Mouse (Mus musculus): ENCODE results near the gene Nr6a1. TPM values are rescaled to one million over a fixed set of nuclear protein-coding genes. Genes with fewer than 3 reads are reported as not detected.

Gene Nr6a1
- polyA plus RNA-seq, 1 experiment from 2014 or later: 4.0 TPM

- H3K9me3 ChIP-seq (ENCODE audit: control insufficient read depth, low read length): no peaks in the 10 kb centered on the region
- DNase-seq (ENCODE audit: low spot score): no peak
- H3K4me3 ChIP-seq (replicated peaks; ENCODE audit: low read length): no peak overlapping the region
- H3K4me2 ChIP-seq (replicated peaks): no peak overlapping the region
- H3K36me3 ChIP-seq (replicated peaks; ENCODE audit: control insufficient read depth, insufficient read depth): no peaks in the 10 kb centered on the region
- H3K9ac ChIP-seq: no peak overlapping the region
- H3K4me1 ChIP-seq (replicated peaks; ENCODE audit: control insufficient read depth, insufficient read depth, low read length): no peaks in the 10 kb centered on the region
- 89% methylated on average over 14 of the region's 14 CpGs for whole genome bisulfite sequencing
- H3K27ac ChIP-seq: no peak overlapping the region
- ATAC-seq (ENCODE audit: low FRiP score): no peak
- no peaks in the 10 kb centered on the region for H3K27me3 ChIP-seq (ENCODE audit: control insufficient read depth, insufficient read depth, low read length)
These were observed 13.9 kb upstream of the Nr6a1 start for GRCm38 (mm10) chr2:38941426-38941825.

DNA sequence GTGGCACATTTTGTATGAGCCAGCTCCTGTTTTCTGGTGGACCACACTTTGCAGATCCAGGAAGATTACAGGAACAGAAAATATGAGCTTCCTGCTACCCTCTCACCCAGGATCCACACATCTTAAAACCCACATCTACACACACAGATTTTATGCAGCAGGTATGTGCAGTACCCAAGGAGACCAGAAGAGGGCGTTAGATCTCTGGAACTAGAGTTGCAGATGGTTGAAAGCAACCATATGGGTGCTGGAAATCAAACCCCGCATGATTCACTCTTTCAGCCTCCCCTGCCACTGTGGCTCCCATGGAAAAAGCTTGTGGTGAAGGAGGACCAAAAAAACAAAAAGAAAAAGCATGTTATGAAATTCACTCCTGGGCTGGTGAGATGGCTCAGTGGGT, 11.6 kb upstream of the Nr6a1 start:
- Histone ChIP-seq H3K36me3 (replicated peaks; ENCODE audit: control insufficient read depth, insufficient read depth) (no peaks in the 10 kb centered on the region), H3K9me3 (ENCODE audit: control insufficient read depth, low read length) (no peaks in the 10 kb centered on the region), H3K27me3 (ENCODE audit: control insufficient read depth, insufficient read depth, low read length) (no peaks in the 10 kb centered on the region), H3K27ac (no peak overlapping the region), H3K9ac (no peak overlapping the region), H3K4me3 (replicated peaks; ENCODE audit: low read length) (no peak overlapping the region), H3K4me2 (replicated peaks) (no peak overlapping the region), H3K4me1 (replicated peaks; ENCODE audit: control insufficient read depth, insufficient read depth, low read length) (peaks cover 6% of the 10 kb centered on the region; the same call in 1 of the 2 replicates)
- DNase-seq (ENCODE audit: low spot score): no peak
- no peak for ATAC-seq (ENCODE audit: low FRiP score)
- 73% methylated on average over 2 of the region's 2 CpGs for WGBS

DNA sequence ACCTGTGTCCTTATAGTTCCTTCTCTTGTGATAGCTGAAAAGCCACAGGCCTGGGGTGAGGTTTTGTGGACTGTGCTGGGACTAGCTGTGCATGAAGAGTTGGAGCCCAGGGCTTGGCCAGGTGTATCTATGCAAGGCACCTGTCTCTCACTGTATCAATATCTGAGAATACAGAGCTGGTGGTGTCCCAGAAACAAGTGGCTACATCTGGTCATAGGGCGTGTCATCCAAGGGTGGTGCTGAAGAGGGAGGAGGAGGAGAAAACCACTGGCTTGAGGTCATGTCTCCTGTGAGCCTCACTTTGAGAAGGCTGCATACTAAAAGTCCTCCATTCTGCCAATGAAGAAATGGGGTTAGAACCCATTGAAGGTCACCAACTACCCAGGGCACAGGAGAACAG, 10.5 kb upstream of the Nr6a1 start:
- Histone ChIP-seq H3K9ac (no peak overlapping the region), H3K4me2 (replicated peaks) (no peak overlapping the region), H3K27me3 (ENCODE audit: control insufficient read depth, insufficient read depth, low read length) (no peaks in the 10 kb centered on the region), H3K9me3 (ENCODE audit: control insufficient read depth, low read length) (no peaks in the 10 kb centered on the region), H3K36me3 (replicated peaks; ENCODE audit: control insufficient read depth, insufficient read depth) (no peaks in the 10 kb centered on the region), H3K4me3 (replicated peaks; ENCODE audit: low read length) (no peak overlapping the region), H3K4me1 (replicated peaks; ENCODE audit: control insufficient read depth, insufficient read depth, low read length) (peaks cover 6% of the 10 kb centered on the region; the same call in 1 of the 2 replicates), H3K27ac (no peak overlapping the region)
- WGBS: 83% methylated on average over 1 of the region's 1 CpGs
- DNase-seq (ENCODE audit: low spot score): no peak
- no peak for ATAC-seq (ENCODE audit: low FRiP score)

DNA sequence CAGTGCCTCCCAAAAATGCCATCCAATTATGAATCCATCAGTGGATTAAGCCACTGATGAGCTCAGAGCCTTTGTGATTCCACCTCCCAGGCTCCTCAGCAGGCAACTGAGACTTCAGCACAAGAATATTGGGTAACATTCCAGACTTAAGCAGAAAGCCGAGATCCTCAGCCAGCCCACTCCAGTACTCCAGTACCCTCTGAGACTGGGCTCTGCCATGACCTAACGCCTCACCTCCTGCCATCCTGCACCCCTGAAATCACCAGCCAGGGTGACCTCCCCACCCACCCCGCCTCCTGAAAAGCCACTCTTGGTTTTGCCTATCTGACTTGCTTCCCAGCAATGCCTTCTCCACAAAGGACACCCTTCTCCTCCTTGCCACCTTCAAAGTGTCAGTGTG, 9.9 kb upstream of the Nr6a1 start:
- peaks cover 6% of the 10 kb centered on the region; the same call in 1 of the 2 replicates for H3K4me1 ChIP-seq (replicated peaks; ENCODE audit: control insufficient read depth, insufficient read depth, low read length)
- no peak overlapping the region for H3K9ac ChIP-seq
- no peak overlapping the region for H3K4me2 ChIP-seq (replicated peaks)
- DNase-seq (ENCODE audit: low spot score) (no peak), ATAC-seq (ENCODE audit: low FRiP score) (no peak)
- no peaks in the 10 kb centered on the region for H3K36me3 ChIP-seq (replicated peaks; ENCODE audit: control insufficient read depth, insufficient read depth)
- WGBS: 91% methylated on average over 3 of the region's 3 CpGs
- H3K4me3 ChIP-seq (replicated peaks; ENCODE audit: low read length): no peak overlapping the region
- H3K27me3 ChIP-seq (ENCODE audit: control insufficient read depth, insufficient read depth, low read length): no peaks in the 10 kb centered on the region
- no peak overlapping the region for H3K27ac ChIP-seq
- no peaks in the 10 kb centered on the region for H3K9me3 ChIP-seq (ENCODE audit: control insufficient read depth, low read length)

GRCm38 (mm10) chr2:38936721-38937378, 9.4 kb upstream of the Nr6a1 start:
- H3K4me3 ChIP-seq (replicated peaks; ENCODE audit: low read length): no peak overlapping the region
- no peak overlapping the region for H3K9ac ChIP-seq
- H3K27me3 ChIP-seq (ENCODE audit: control insufficient read depth, insufficient read depth, low read length): no peaks in the 10 kb centered on the region
- H3K36me3 ChIP-seq (replicated peaks; ENCODE audit: control insufficient read depth, insufficient read depth): no peaks in the 10 kb centered on the region
- no peak for ATAC-seq (ENCODE audit: low FRiP score)
- no peak overlapping the region for H3K27ac ChIP-seq
- no peak overlapping the region for H3K4me2 ChIP-seq (replicated peaks)
- H3K4me1 ChIP-seq (replicated peaks; ENCODE audit: control insufficient read depth, insufficient read depth, low read length): peaks cover 6% of the 10 kb centered on the region; the same call in 1 of the 2 replicates
- 78% methylated on average over 9 of the region's 9 CpGs for WGBS
- no peak for DNase-seq (ENCODE audit: low spot score)
- no peaks in the 10 kb centered on the region for H3K9me3 ChIP-seq (ENCODE audit: control insufficient read depth, low read length)

GRCm38 (mm10) chr2:38934936-38935335, 7.4 kb upstream of the Nr6a1 start:
- Histone ChIP-seq H3K27ac (no peak overlapping the region), H3K27me3 (ENCODE audit: control insufficient read depth, insufficient read depth, low read length) (peaks cover 3% of the 10 kb centered on the region; the same call in 1 of the 2 replicates), H3K36me3 (replicated peaks; ENCODE audit: control insufficient read depth, insufficient read depth) (no peaks in the 10 kb centered on the region), H3K4me3 (replicated peaks; ENCODE audit: low read length) (no peak overlapping the region), H3K4me1 (replicated peaks; ENCODE audit: control insufficient read depth, insufficient read depth, low read length) (peaks cover 12% of the 10 kb centered on the region; the same call in 1 of the 2 replicates), H3K9me3 (ENCODE audit: control insufficient read depth, low read length) (no peaks in the 10 kb centered on the region), H3K9ac (no peak overlapping the region), H3K4me2 (replicated peaks) (0 out of 2 replicates have a peak overlapping the region, but pooled peaks have one; percentile 7)
- ATAC-seq (ENCODE audit: low FRiP score) (no peak), DNase-seq (ENCODE audit: low spot score) (peak; percentile 13)
- WGBS: 66% methylated on average over 5 of the region's 5 CpGs

DNA sequence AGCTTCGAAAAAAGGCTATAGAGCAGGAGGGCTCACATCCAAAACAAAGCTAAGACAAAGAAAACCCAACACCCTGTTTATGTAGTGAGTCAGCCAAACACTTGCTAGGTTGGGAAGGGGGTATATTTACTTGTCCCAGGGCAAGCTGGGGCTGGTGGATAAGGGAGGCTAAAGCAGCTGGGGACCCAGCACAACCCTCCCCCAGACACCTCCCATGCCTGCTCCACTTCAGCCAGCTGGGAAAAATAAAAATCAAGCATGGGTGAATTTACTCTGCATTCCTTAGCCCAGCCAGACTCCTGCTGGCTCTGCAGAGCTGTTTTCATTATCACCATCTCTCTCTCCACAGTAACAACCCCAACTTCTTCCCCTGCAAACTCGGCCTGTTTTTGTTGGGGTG, 6.4 kb upstream of the Nr6a1 start:
- WGBS: 18% methylated on average over 2 of the region's 2 CpGs
- Histone ChIP-seq H3K4me2 (replicated peaks) (no peak overlapping the region; the same call in 1 of the 2 replicates), H3K27ac (no peak overlapping the region), H3K9me3 (ENCODE audit: control insufficient read depth, low read length) (no peaks in the 10 kb centered on the region), H3K9ac (no peak overlapping the region), H3K36me3 (replicated peaks; ENCODE audit: control insufficient read depth, insufficient read depth) (no peaks in the 10 kb centered on the region), H3K27me3 (ENCODE audit: control insufficient read depth, insufficient read depth, low read length) (peaks cover 3% of the 10 kb centered on the region; the same call in 1 of the 2 replicates), H3K4me1 (replicated peaks; ENCODE audit: control insufficient read depth, insufficient read depth, low read length) (peaks cover 12% of the 10 kb centered on the region; the same call in 1 of the 2 replicates), H3K4me3 (replicated peaks; ENCODE audit: low read length) (no peak overlapping the region)
- ATAC-seq (ENCODE audit: low FRiP score) (no peak), DNase-seq (ENCODE audit: low spot score) (no peak)

DNA sequence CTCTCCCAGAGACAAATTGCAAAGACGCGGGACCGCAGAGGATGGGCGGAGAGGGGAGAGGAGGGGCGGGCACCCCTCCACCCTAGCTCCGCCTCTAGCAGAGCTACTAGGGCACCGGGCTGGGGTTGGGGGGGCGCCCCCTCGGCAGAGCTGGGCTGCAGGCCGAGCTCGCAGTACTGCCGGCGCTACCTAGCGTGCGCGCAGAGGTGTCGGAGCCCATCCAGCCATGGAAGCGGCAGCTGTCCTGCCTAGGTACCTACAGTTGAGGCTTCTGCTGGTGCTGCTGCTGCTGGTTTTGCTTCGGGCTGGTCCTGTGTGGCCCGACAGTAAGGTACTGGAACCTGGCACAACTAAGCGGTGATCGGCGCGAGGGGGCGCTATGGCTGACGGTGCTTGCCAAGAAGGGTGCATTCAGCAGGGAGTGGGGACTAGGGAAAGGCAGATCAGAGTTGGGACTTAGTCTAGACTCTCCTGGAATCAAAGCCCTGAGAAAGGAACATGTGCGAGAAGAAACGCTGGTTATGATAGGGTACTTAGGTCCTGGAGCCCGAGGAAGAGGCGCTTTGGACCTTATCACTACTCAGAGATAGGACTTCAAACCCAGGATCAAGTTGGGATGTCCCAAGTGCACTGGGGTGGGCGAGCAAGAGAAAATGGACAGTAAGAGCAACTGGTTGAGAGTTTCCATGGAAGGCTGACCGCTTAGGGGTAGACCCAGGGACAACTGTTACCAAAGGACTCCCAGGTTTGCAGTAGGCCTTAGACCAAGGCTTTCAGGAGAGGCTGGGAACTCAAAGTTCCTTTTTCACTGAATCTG, 4.6 kb upstream of the Nr6a1 start, which contains the start of gene Olfml2a:
Gene Olfml2a, plus strand, starts transcription at position 128 of the 817 bp plus-strand sequence.
- Histone ChIP-seq H3K9ac (peak within 1 kb of the TSS; percentile 65), H3K27ac (no peak within 1 kb of the TSS), H3K4me2 (replicated peaks) (peak within 1 kb of the TSS; percentile 91), H3K4me1 (replicated peaks; ENCODE audit: control insufficient read depth, insufficient read depth, low read length) (peaks cover 12% of the 10 kb centered on the region; the same call in 1 of the 2 replicates), H3K9me3 (ENCODE audit: control insufficient read depth, low read length) (no peaks in the 10 kb centered on the region), H3K36me3 (replicated peaks; ENCODE audit: control insufficient read depth, insufficient read depth) (no peaks in the 10 kb centered on the region), H3K27me3 (ENCODE audit: control insufficient read depth, insufficient read depth, low read length) (peaks cover 3% of the 10 kb centered on the region; the same call in 1 of the 2 replicates), H3K4me3 (replicated peaks; ENCODE audit: low read length) (peak within 1 kb of the TSS; percentile 36)
- peak; percentile 68 for ATAC-seq (ENCODE audit: low FRiP score)
- 10% methylated on average over 30 of the region's 32 CpGs for WGBS
- DNase-seq (ENCODE audit: low spot score): peak; percentile 57

GRCm38 (mm10) chr2:38930269-38930668, 2.8 kb upstream of the Nr6a1 start:
- peaks cover 15% of the 10 kb centered on the region for H3K4me1 ChIP-seq (replicated peaks; ENCODE audit: control insufficient read depth, insufficient read depth, low read length)
- H3K27me3 ChIP-seq (ENCODE audit: control insufficient read depth, insufficient read depth, low read length): peaks cover 3% of the 10 kb centered on the region; the same call in 1 of the 2 replicates
- WGBS: 71% methylated on average over 2 of the region's 2 CpGs
- DNase-seq (ENCODE audit: low spot score): no peak
- H3K4me2 ChIP-seq (replicated peaks): no peak overlapping the region
- H3K36me3 ChIP-seq (replicated peaks; ENCODE audit: control insufficient read depth, insufficient read depth): no peaks in the 10 kb centered on the region
- H3K27ac ChIP-seq: no peak overlapping the region
- H3K9ac ChIP-seq: no peak overlapping the region
- no peak for ATAC-seq (ENCODE audit: low FRiP score)
- no peaks in the 10 kb centered on the region for H3K9me3 ChIP-seq (ENCODE audit: control insufficient read depth, low read length)
- H3K4me3 ChIP-seq (replicated peaks; ENCODE audit: low read length): no peak overlapping the region

All from hindbrain, embryonic 14.5 days (tissue).